Mouse (Mus musculus) heart, postnatal 0 days (tissue): ENCODE results near the gene Hlx.

ENCODE experiments used
- CTCF ChIP-seq: IDR thresholded peaks from 2 replicates; pipeline ENCODE4 v1.5.1; 2016; ENCODE audit warnings: antibody characterized with exemption, control low read depth, low read depth
- EP300 ChIP-seq: IDR thresholded peaks from 2 replicates; pipeline ENCODE4 v1.6.1; 2016; ENCODE audit warnings: antibody characterized with exemption, low read depth

- no peak for TF ChIP-seq EP300
- no peak for TF ChIP-seq CTCF
Measured at GRCm38 (mm10) chr1:184782161-184782513, 49.7 kb upstream of the Hlx start.
